ENCODE assay signal across 20 mouse cellular contexts in the genomic region with DNA sequence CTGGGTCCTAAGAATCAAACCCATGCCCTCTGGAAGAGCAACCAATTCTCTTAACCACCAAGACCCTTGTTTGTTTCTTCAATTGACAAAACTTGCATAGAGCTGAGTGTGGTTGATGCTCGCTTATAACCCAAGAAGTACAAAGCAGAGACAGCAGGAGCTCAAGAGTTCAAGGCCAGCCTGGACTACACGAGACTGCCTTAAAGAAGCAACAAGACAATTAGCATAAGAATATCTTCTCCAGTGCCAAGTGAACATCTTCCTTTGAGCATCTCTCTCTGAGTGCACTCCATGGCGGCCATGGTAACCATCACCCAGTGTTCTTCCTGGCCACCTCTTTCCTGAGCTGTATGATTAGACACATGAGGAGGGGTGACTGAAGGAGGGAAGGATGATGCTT. TPM values are rescaled to one million over a fixed set of nuclear protein-coding genes. Genes with fewer than 3 reads are reported as not detected.
"Had no signal": no experiment of that assay in that cellular context is flagged by ENCODE, and none has a peak within 500 bp of the region (broad histone marks: within the 10 kb centered on the region; RNA-seq: fewer than 3 reads in every experiment).

No protein-coding gene starts in this region.

- H3K4me2 ChIP-seq: lung, embryonic 15.5 days; midbrain, embryonic 12.5 days; neural tube, embryonic 12.5 days; stomach, embryonic 15.5 days had no signal

- DNase-seq: liver, postnatal 0 days; lung, adult 2 months; lung, postnatal 14 days; lung, postnatal 36 days; midbrain, embryonic 14.5 days; right cerebral cortex, postnatal 14 days; thymus, adult 2 months; thymus, postnatal 25 days; thymus, postnatal 4 days had no signal

- H3K27me3 ChIP-seq: lung, embryonic 15.5 days; midbrain, embryonic 12.5 days; neural tube, embryonic 12.5 days; stomach, embryonic 15.5 days had no signal

- ATAC-seq: liver, postnatal 0 days; lung, postnatal 0 days had no signal

- H3K36me3 ChIP-seq: lung, embryonic 15.5 days; midbrain, embryonic 12.5 days; neural tube, embryonic 12.5 days; stomach, embryonic 15.5 days had no signal

- H3K9ac ChIP-seq: liver, postnatal 0 days; lung, embryonic 15.5 days; midbrain, embryonic 12.5 days; neural tube, embryonic 12.5 days; stomach, embryonic 15.5 days had no signal

- H3K27ac ChIP-seq: lung, embryonic 15.5 days; macrophage; midbrain, embryonic 12.5 days; neural tube, embryonic 12.5 days; stomach, embryonic 15.5 days; stomach, postnatal 0 days had no signal

- H3K4me3 ChIP-seq: lung, embryonic 15.5 days; megakaryocyte, embryonic 14.5 days; midbrain, embryonic 12.5 days; neural tube, embryonic 12.5 days; stomach, embryonic 15.5 days had no signal

- H3K4me1 ChIP-seq: lung, embryonic 15.5 days; midbrain, embryonic 12.5 days; neural tube, embryonic 12.5 days; stomach, embryonic 15.5 days had no signal

- H3K9me3 ChIP-seq: lung, embryonic 15.5 days; midbrain, embryonic 12.5 days; neural tube, embryonic 12.5 days; stomach, embryonic 15.5 days had no signal

RNA-seq across cellular contexts. Expression of a gene that starts 17.2 kb away (rescaled TPM):
- total RNA-seq: megakaryocyte progenitor cell, adult 5-6 weeks; monocyte, adult 5-6 weeks; neutrophil, adult 5-6 weeks had no signal
